Mouse (Mus musculus) embryonic fibroblast, embryonic 13.5 days (primary cell): Measurements from ENCODE around the gene Atg4c.

Source experiments
- CTCF ChIP-seq: IDR thresholded peaks from 2 replicates; pipeline ENCODE4 v1.5.1; 2011; ENCODE audit warnings: mild to moderate bottlenecking, control low read depth, low read length, moderate library complexity, borderline replicate concordance; ENCODE audit not compliant: insufficient read depth
- POLR2A ChIP-seq: IDR thresholded peaks from 2 replicates; pipeline ENCODE4 v1.6.1; 2011; ENCODE audit warnings: low read depth, mild to moderate bottlenecking, control low read depth, low read length, moderate library complexity

DNA sequence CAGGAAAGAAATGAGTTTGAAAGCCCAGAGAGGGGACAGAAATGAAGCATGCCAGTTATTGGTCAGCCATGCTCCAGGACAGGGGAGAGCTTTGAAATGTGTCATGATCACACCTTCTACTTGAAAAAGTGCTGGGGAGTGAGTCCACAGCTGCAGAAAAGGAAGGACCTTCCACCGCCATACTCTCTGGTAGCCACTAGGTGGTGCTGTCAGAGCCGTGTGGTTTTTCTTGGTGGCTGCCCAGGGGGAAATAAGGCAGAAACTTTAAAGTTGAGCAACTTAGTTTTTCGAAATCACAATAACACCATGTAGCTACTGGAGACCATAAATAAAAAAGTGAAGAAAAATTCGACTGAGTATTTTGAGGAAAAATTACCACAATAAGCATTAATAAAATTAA, 104.9 kb downstream of the Atg4c start:
- TF ChIP-seq CTCF (peak; percentile 57; the same call in 1 of the 2 replicates), POLR2A (no peak)
